Mouse (Mus musculus): ENCODE measurements around the gene Cttnbp2. TPM values are rescaled to one million over a fixed set of nuclear protein-coding genes. Genes with fewer than 3 reads are reported as not detected.

Gene Cttnbp2
- polyA plus RNA-seq, 1 experiment = 3.1 TPM

DNA sequence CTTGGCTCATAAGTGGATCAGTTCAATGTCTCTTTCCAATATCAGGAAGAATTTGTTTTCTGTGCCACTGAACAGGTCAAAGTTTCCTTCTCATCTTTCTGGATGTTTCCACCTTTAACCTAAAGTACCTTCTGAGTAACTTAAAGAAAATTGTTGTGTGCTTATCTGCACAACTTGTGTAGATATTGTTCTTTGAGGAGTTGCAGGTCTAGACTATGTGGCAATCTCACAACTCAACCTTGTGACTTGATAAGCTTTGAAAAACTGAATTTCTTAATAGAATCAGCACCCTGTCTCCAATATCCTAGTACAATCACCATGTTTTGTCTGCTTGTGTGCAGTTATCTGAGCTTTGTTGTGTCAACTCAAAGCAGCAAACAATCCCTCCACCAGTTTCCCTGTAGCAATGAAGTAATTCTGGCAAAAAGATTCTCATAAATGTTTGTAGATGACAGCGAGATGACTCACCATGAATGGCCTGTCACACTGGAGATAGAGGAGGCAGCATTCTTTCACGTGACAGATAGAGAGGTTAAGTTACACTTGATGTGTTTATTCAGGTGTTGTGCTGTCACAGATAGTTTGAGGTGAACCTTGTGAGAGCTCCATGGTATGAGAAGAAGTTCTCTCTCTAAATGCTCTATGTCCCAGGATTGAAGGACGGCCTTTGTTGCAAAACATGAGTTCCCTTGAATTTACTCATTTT, 165.3 kb downstream of the Cttnbp2 start:
- Histone ChIP-seq H3K4me1 (ENCODE audit: control insufficient read depth, insufficient read depth, low read length) (peaks cover 3% of the 10 kb centered on the region; the same call in 1 of the 2 replicates), H3K4me3 (ENCODE audit: insufficient read depth, low read length) (no peak overlapping the region), H3K27ac (ENCODE audit: insufficient read depth, low read length) (no peak overlapping the region)
- no peak for TF ChIP-seq CTCF (IDR thresholded peaks at IDR 0.05; ENCODE audit: borderline replicate concordance, insufficient read depth, low read length)
- TF ChIP-seq POLR2A (IDR thresholded peaks at IDR 0.05; ENCODE audit: low read depth, low read length) = no peak

DNA sequence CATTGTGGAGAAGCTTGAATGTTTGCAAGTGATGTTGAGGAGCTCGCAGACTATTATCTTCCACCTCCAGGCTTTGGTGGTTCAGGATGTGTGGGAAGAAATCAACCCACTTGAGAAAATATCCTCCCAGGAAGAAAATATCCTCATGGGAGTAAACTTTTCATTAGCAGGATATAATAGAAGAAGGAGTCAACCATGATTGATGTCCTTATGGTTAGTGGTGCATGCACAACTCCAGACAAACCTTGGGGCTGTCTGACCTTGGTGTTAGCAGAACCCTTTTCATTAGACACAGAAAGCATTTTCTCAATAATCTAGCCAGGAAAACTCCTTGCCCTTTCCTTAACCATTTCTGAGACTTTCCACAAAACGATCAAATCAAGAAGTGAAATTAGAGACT, 170.4 kb downstream of the Cttnbp2 start:
- Histone ChIP-seq H3K4me3 (ENCODE audit: insufficient read depth, low read length) (no peak overlapping the region), H3K4me1 (ENCODE audit: control insufficient read depth, insufficient read depth, low read length) (no peaks in the 10 kb centered on the region), H3K27ac (ENCODE audit: insufficient read depth, low read length) (no peak overlapping the region)
- no peak for TF ChIP-seq POLR2A (IDR thresholded peaks at IDR 0.05; ENCODE audit: low read depth, low read length)
- no peak for TF ChIP-seq CTCF (IDR thresholded peaks at IDR 0.05; ENCODE audit: borderline replicate concordance, insufficient read depth, low read length)

GRCm38 (mm10) chr6:18338307-18338706, 176.3 kb downstream of the Cttnbp2 start:
- TF ChIP-seq CTCF (IDR thresholded peaks at IDR 0.05; ENCODE audit: borderline replicate concordance, insufficient read depth, low read length) (no peak), POLR2A (IDR thresholded peaks at IDR 0.05; ENCODE audit: low read depth, low read length) (no peak)
- Histone ChIP-seq H3K4me3 (ENCODE audit: insufficient read depth, low read length) (no peak overlapping the region), H3K4me1 (ENCODE audit: control insufficient read depth, insufficient read depth, low read length) (no peaks in the 10 kb centered on the region), H3K27ac (ENCODE audit: insufficient read depth, low read length) (no peak overlapping the region)

GRCm38 (mm10) chr6:18335393-18335792, 179.2 kb downstream of the Cttnbp2 start:
- no peak overlapping the region for H3K4me3 ChIP-seq (ENCODE audit: insufficient read depth, low read length)
- no peak overlapping the region for H3K27ac ChIP-seq (ENCODE audit: insufficient read depth, low read length)
- TF ChIP-seq POLR2A (IDR thresholded peaks at IDR 0.05; ENCODE audit: low read depth, low read length) = no peak
- TF ChIP-seq CTCF (IDR thresholded peaks at IDR 0.05; ENCODE audit: borderline replicate concordance, insufficient read depth, low read length) = no peak
- no peaks in the 10 kb centered on the region for H3K4me1 ChIP-seq (ENCODE audit: control insufficient read depth, insufficient read depth, low read length)

DNA sequence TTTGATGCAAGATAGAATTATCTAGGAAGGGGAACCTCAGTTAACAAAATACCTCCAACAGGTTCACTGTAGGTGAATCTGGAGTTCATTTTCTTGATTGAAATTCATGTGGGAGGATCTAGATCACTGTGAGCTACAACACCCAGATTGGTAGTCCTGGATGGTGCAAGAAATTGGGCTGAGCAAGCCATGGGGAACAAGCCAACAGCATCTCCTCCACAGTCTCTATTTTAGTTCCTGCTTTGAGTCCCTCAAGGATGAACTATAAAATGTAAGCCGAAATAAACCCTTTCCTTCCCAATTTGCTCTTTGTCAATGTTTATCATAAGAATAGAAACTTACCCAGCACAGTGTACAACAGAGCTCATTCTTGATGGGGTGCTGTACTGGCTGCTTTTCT, 191.7 kb downstream of the Cttnbp2 start:
- Histone ChIP-seq H3K4me3 (ENCODE audit: insufficient read depth, low read length) (no peak overlapping the region), H3K4me1 (ENCODE audit: control insufficient read depth, insufficient read depth, low read length) (no peaks in the 10 kb centered on the region), H3K27ac (ENCODE audit: insufficient read depth, low read length) (no peak overlapping the region)
- no peak for TF ChIP-seq CTCF (IDR thresholded peaks at IDR 0.05; ENCODE audit: borderline replicate concordance, insufficient read depth, low read length)
- TF ChIP-seq POLR2A (IDR thresholded peaks at IDR 0.05; ENCODE audit: low read depth, low read length) = no peak
